Mouse (Mus musculus) E14TG2a.4 (cell line): ENCODE results near the gene Tmem140.
A peak's percentile ranks its signal among the peaks of the same experiment; 100 is the strongest.

Source experiments
- H3K27me3 ChIP-seq: 2 replicates; pipeline ENCODE4 v1.6.1; 2014; ENCODE audit warnings: low read length, control low read depth; ENCODE audit not compliant: insufficient read depth
- H3K36me3 ChIP-seq: 2 replicates; pipeline ENCODE4 v1.6.1; 2014; ENCODE audit warnings: low read length, control low read depth; ENCODE audit not compliant: insufficient read depth
- H3K4me1 ChIP-seq: replicated peaks from 2 replicates; pipeline ENCODE4 v1.6.1; 2014; ENCODE audit warnings: low read depth, low read length, control low read depth
- H3K4me3 ChIP-seq: replicated peaks from 2 replicates; pipeline ENCODE4 v1.5.1; 2014; ENCODE audit warnings: mild to moderate bottlenecking, low read length
- H3K9me3 ChIP-seq: 2 replicates; pipeline ENCODE4 v1.6.1; 2014; ENCODE audit warnings: low read length, control low read depth
- CTCF ChIP-seq: conservative IDR thresholded peaks from 2 replicates; pipeline ENCODE4 v1.5.1; 2014; ENCODE audit warnings: low read length
- NANOG ChIP-seq: IDR thresholded peaks from 2 replicates; pipeline ENCODE4 v1.6.1; 2014; ENCODE audit warnings: borderline replicate concordance, low read length, mixed read lengths
- POU5F1 ChIP-seq: IDR thresholded peaks from 2 replicates; pipeline ENCODE4 v1.6.1; 2014; ENCODE audit warnings: low read length, borderline replicate concordance

Gene Tmem140

DNA sequence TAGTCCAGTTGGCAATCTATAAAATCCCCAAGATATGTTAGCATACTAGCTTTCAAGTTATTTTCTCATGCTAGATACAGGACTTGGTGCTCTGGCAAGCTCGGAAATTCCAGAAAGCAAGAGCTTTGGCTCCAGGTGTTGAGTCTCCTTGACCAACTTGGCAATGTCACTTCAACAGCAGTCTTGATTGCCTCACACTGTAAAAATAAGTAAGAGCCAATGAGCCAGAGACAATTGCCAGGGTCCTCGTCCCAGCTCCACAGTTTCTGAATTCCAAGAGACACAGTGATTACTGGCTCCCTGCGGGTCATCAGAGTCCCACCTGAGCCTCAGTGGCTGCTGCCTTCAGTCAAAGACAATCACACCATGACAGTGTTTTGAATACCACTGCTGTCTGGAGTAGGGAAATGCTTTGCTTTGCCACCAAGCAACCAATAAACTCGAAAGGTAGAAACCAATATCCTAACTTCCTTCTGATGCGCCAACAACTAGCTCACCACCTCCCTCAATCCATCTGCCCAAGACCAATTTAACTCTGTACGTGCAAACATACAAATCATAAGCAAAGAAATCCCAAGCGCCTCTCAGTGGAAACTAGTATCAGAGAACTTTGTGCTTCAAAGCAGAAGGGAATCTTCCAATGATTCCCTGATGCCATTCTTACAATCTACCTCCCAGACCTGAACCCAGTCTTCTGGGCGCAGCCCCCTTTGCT, 46.8 kb downstream of the Tmem140 start:
- Histone ChIP-seq H3K9me3 (no peaks in the 10 kb centered on the region), H3K27me3 (peaks cover 40% of the 10 kb centered on the region), H3K4me1 (peaks cover 23% of the 10 kb centered on the region), H3K36me3 (peaks cover 45% of the 10 kb centered on the region), H3K4me3 (peak overlapping the region; percentile 91)
- TF ChIP-seq POU5F1 (no peak), NANOG (no peak), CTCF (no peak)

DNA sequence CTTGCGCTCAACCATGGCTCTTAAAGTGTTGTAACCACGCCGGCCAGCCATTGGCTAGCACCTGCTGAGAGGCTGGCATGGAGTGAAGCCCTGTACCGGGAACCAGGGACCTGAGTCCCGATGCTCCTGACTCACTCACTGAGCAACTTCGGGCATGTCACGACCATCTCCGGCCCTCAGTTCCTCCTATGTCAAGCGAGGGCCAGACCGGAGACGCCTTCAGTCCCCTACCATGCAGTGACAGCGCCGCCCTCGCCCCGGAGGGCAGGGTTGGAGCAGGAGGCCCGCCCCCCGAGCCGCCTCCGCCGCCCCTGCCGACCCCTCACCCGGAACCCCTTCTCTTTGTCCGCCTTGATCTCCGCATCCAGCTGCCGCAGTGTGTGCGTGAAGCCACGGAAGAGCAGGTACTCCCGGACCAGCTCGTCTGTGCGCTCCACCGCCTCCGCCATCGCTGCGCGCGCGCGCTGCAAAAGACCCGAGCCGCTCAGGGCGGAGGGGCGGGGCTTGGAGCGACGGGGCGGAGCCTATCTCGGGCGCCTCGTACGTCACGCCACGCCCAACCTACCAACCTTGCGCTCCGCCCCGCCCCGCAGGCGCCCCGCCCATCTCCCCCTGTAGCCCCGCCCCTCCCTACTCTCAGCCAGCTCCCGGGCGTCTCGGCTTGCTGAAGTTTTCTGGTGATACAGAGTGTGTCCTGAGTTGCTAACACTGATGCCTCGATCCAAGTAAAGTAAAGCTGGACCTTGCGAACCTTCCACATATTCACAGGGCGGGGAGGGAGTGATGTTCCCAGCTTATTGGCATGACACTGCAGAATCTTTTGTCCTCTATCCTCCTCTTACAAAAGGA, 47.6 kb downstream of the Tmem140 start, which contains the start of gene Wdr91:
Gene Wdr91, minus strand, starts transcription at position 506 of the 849 bp plus-strand sequence.
- H3K27me3 ChIP-seq: peaks cover 32% of the 10 kb centered on the region
- H3K36me3 ChIP-seq: peaks cover 37% of the 10 kb centered on the region
- TF ChIP-seq CTCF (no peak), POU5F1 (no peak), NANOG (no peak)
- peak within 1 kb of the TSS; percentile 91 for H3K4me3 ChIP-seq
- no peaks in the 10 kb centered on the region for H3K9me3 ChIP-seq
- H3K4me1 ChIP-seq: peaks cover 23% of the 10 kb centered on the region

DNA sequence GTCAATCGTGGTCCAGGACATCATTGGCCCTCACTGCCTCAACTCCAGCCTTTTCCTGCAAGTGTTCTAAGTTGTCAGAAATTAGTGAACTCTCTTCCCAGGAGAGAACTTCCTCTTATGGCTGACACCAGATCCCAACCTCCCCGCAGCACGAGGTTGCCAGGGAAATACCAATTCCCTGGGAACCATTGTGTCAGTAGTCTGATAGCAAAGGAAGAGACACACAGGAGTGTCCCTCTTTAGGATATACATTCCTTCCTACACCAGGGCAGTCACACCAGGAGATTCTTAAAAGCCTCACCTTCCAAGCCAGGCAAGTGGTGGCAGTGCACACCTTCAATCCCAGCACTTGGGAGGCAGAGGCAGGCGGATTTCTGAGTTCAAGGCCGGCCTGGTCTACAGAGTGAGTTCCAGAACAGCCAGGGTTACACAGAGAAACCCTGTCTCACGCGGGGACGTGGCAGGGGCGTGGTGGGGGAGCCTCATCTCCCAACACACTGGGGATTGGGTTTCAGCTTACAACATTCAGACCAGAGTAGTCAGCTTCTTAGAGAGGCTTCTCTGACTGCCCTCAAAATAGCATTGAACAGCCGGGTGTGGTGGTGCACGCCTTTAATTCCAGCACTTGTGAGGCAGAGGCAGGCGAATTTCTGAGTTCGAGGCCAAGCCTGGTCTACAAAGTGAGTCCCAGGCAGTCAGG, 50.5 kb downstream of the Tmem140 start:
- Histone ChIP-seq H3K36me3 (peaks cover 9% of the 10 kb centered on the region), H3K27me3 (peaks cover 22% of the 10 kb centered on the region), H3K4me1 (peaks cover 26% of the 10 kb centered on the region), H3K4me3 (no peak overlapping the region), H3K9me3 (no peaks in the 10 kb centered on the region)
- no peak for TF ChIP-seq CTCF
- no peak for TF ChIP-seq NANOG
- no peak for TF ChIP-seq POU5F1

DNA sequence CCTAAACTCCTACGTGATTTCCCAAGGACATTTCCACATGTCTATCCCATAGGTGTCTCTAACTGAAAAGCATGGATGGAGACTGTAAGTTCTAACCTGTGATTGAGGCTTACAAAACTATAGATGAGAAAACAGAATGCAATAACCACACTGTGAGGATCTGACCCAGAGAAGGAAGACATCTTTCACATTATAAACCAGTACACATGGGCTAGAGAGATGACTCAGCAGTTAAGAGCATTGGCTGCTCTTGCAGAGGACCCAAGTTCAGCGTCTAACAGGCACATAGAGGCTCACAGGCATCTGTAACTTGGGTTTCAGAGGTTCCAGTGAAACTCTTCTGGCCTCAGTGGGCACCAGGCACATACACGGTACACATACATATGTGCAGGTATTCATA, 51.5 kb downstream of the Tmem140 start:
- Histone ChIP-seq H3K4me1 (peaks cover 35% of the 10 kb centered on the region), H3K4me3 (no peak overlapping the region), H3K36me3 (no peaks in the 10 kb centered on the region), H3K9me3 (no peaks in the 10 kb centered on the region), H3K27me3 (peaks cover 23% of the 10 kb centered on the region)
- no peak for TF ChIP-seq POU5F1
- no peak for TF ChIP-seq NANOG
- no peak for TF ChIP-seq CTCF

DNA sequence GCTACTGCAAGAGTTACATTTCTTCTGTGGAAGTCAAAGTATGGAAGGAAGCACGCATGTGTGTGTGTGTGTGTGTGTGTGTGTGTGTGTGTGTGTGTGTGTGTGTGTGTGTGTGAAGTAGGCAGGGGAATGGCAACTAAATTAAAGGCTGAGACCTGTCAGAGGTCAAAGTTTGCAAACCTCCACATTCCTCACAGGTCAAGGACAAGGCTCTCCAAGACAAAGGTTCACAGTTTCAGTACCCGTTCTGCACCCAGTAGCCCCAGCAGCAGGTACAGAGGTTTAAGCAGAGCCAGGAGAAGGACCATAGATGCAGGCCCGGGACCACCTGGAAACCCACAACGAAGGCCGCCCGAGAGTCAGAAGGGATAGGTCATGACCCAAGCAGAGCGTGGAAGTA, 56.2 kb downstream of the Tmem140 start:
- H3K27me3 ChIP-seq: peaks cover 29% of the 10 kb centered on the region
- TF ChIP-seq CTCF: no peak
- no peak for TF ChIP-seq NANOG
- TF ChIP-seq POU5F1: no peak

DNA sequence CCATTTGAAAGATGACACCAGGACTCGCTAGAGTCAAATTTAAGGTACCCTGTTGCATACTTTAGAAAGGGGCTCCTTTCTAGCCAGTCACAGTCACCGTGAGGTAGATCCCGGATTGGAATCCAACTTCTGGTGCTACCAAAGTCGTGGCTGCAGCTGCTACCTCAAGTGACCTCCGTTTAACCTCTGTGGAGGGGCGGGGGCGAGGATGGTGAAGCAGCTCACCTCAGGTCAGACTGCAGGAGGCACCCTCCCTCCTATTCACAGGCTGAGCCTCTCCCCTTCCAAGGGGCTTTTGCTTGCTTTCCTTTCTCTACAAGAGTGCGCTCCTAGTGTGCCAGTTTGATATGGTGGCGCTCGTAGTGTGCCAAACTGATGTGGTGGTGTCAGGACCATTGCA, 57.0 kb downstream of the Tmem140 start, which contains the start of gene Stra8:
Gene Stra8, plus strand, starts transcription at position 208 of the 400 bp plus-strand sequence.
- Histone ChIP-seq H3K4me1 (peaks cover 32% of the 10 kb centered on the region), H3K4me3 (no peak within 1 kb of the TSS; the same call in 1 of the 2 replicates), H3K27me3 (peaks cover 27% of the 10 kb centered on the region), H3K36me3 (no peaks in the 10 kb centered on the region), H3K9me3 (no peaks in the 10 kb centered on the region)
- no peak for TF ChIP-seq CTCF
- no peak for TF ChIP-seq POU5F1
- TF ChIP-seq NANOG: no peak

More for the DNA sequence above, 56.2 kb downstream of the Tmem140 start:
- no peaks in the 10 kb centered on the region for H3K36me3 ChIP-seq
- no peak overlapping the region for H3K4me3 ChIP-seq
- peaks cover 35% of the 10 kb centered on the region for H3K4me1 ChIP-seq
- H3K9me3 ChIP-seq: no peaks in the 10 kb centered on the region

DNA sequence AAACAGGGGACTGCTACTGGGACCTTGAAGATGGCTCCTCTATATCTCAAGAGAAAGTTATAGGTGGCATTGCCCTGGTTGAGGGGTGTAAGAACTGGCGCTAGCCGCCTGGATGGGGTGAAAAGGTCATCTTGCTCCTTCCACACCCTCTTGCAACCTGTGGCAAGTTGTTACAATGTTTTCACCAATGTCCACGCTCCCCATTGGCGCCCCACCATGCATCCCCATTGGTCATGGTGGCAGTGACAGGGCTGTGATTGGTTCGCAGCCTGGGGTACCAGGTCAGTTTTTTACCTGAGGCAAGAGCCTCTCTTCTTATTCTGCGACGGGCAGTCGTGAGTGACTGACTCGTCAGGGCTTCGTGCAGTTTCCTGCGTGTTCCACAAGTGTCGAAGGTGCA, 57.7 kb downstream of the Tmem140 start:
- Histone ChIP-seq H3K27me3 (peaks cover 27% of the 10 kb centered on the region), H3K36me3 (no peaks in the 10 kb centered on the region), H3K9me3 (no peaks in the 10 kb centered on the region), H3K4me1 (peaks cover 38% of the 10 kb centered on the region), H3K4me3 (no peak overlapping the region)
- TF ChIP-seq NANOG (no peak), POU5F1 (no peak), CTCF (no peak)

DNA sequence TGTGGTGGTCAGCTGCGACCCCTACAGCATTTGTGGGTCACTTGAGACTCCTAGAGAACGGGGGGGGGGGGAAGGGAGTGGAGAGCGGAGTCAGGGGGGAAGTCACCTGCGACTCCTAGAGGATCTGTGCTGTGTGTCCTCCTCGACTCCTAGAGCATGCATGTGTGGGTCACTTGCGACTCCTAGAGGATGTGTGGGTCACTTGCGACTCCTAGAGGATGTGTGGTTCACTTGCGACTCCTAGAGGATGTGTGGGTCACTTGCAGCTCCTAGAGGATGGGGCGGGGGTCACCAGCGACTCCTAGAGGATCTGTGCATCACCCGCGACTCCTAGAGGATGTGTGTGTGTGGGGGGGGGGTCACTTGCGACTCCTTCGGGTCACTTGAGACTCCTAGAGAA, 59.0 kb downstream of the Tmem140 start:
- TF ChIP-seq CTCF (peak; percentile 77), POU5F1 (no peak), NANOG (no peak)
- peaks cover 39% of the 10 kb centered on the region for H3K4me1 ChIP-seq
- peaks cover 20% of the 10 kb centered on the region for H3K27me3 ChIP-seq
- H3K4me3 ChIP-seq: peak overlapping the region; percentile 45
- H3K9me3 ChIP-seq: no peaks in the 10 kb centered on the region
- no peaks in the 10 kb centered on the region for H3K36me3 ChIP-seq
